Mouse (Mus musculus) heart, embryonic 11.5 days (tissue): ENCODE results near the gene Ddx24. TPM values are rescaled to one million over a fixed set of nuclear protein-coding genes. Genes with fewer than 3 reads are reported as not detected.

Source experiments
- ATAC-seq: fragments of 200-750 bp; cut with Nextera tagmentation; replicated peaks from 2 replicates; pipeline ENCODE4 v1.8.0; 2017; ENCODE audit warnings: moderate library complexity; ENCODE audit not compliant: insufficient number of reproducible peaks, low FRiP score, low TSS enrichment
- H3K27ac ChIP-seq: fragments of 300-500 bp; sonication (generic); 2 replicates; pipeline ENCODE4 v1.5.1; 2014; ENCODE audit warnings: mild to moderate bottlenecking, low read depth, low read length
- H3K27me3 ChIP-seq: fragments of 300-500 bp; sonication (generic); 2 replicates; pipeline ENCODE4 v1.6.1; 2014; ENCODE audit warnings: mild to moderate bottlenecking, low read length, mixed read lengths; ENCODE audit not compliant: control insufficient read depth, insufficient read depth
- H3K36me3 ChIP-seq: fragments of 300-500 bp; sonication (generic); 2 replicates; pipeline ENCODE4 v1.6.1; 2014; ENCODE audit warnings: mild to moderate bottlenecking, low read length, moderate library complexity, mixed read lengths; ENCODE audit not compliant: control insufficient read depth, insufficient read depth
- H3K4me1 ChIP-seq: fragments of 300-500 bp; sonication (generic); 2 replicates; pipeline ENCODE4 v1.6.1; 2014; ENCODE audit warnings: low read length; ENCODE audit not compliant: control insufficient read depth, insufficient read depth
- H3K4me2 ChIP-seq: fragments of 300-500 bp; sonication (generic); 2 replicates; pipeline ENCODE4 v1.6.1; 2014; ENCODE audit warnings: mild to moderate bottlenecking, moderate library complexity
- H3K4me3 ChIP-seq: fragments of 300-500 bp; sonication (generic); 2 replicates; pipeline ENCODE4 v1.5.1; 2014; ENCODE audit warnings: low read depth, low read length
- H3K9ac ChIP-seq: fragments of 300-500 bp; sonication (generic); 2 replicates; pipeline ENCODE4 v1.6.1; 2014; ENCODE audit warnings: mild to moderate bottlenecking, low read depth, low read length, moderate library complexity
- H3K9me3 ChIP-seq: fragments of 300-500 bp; sonication (generic); replicated peaks from 2 replicates; pipeline ENCODE4 v1.6.1; 2016; ENCODE audit warnings: low read length; ENCODE audit not compliant: control insufficient read depth
- WGBS: fragments of 180-500 bp; shearing (Covaris S2); extraction: QIAGEN DNeasy Blood & Tissue Kit; methylation state at CpG from one replicate; pipeline ENCODE4 v1.1.7; 2014; ENCODE audit not compliant: insufficient replicate concordance; 5-methylcytosine and 5-hydroxymethylcytosine counted together
- polyA plus RNA-seq: library from polyadenylated mRNA; unstranded; fragments of >200 nt; fragmentation: Nextera tagmentation; extraction: Ambion mirVana; gene quantifications from 2 replicates; pipeline ENCODE4 v1.2.1, GENCODE M21; 2014

The Ddx24 gene
- polyA plus RNA-seq, 1 experiment from 2014 or later: 74.2 TPM

GRCm38 (mm10) chr12:103376774-103377173 is 48.9 kb downstream of the Ddx24 start:
- H3K4me1 ChIP-seq: no peaks in the 10 kb centered on the region
- H3K36me3 ChIP-seq: no peaks in the 10 kb centered on the region
- H3K4me2 ChIP-seq: no peak overlapping the region
- no peaks in the 10 kb centered on the region for H3K9me3 ChIP-seq
- no peak overlapping the region for H3K4me3 ChIP-seq
- ATAC-seq: no peak
- WGBS: 54% methylated on average over 4 of the region's 4 CpGs
- H3K27ac ChIP-seq: no peak overlapping the region
- no peak overlapping the region for H3K9ac ChIP-seq
- no peaks in the 10 kb centered on the region for H3K27me3 ChIP-seq

DNA sequence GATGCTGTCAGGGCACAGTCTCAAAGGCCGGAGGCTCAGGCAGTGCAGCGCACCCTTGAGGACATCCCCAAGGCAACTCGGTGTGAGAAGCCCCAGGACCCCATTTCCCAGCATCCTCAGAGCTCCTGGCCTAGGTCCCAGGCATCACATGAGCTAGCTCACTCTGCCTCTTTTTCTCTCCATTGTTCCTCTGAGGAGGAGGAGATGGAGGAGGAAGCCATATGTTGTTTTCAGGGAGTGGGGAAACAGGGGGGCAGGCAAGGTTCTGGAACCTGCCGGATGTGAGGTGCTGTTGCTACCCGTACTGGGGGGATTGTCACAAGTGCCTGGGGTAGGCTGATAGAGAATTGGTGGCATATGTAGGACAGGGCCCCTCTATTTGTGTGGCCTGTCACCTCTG is 49.5 kb downstream of the Ddx24 start:
- no peak overlapping the region for H3K9ac ChIP-seq
- no peaks in the 10 kb centered on the region for H3K9me3 ChIP-seq
- no peak overlapping the region for H3K4me3 ChIP-seq
- H3K4me2 ChIP-seq: no peak overlapping the region
- no peaks in the 10 kb centered on the region for H3K4me1 ChIP-seq
- H3K27ac ChIP-seq: no peak overlapping the region
- ATAC-seq: no peak
- WGBS: 66% methylated on average over 5 of the region's 5 CpGs
- H3K27me3 ChIP-seq: no peaks in the 10 kb centered on the region
- H3K36me3 ChIP-seq: no peaks in the 10 kb centered on the region

GRCm38 (mm10) chr12:103373530-103374236 is 51.9 kb downstream of the Ddx24 start:
- Histone ChIP-seq H3K4me2 (no peak overlapping the region), H3K36me3 (no peaks in the 10 kb centered on the region), H3K9me3 (no peaks in the 10 kb centered on the region), H3K4me1 (no peaks in the 10 kb centered on the region), H3K4me3 (no peak overlapping the region), H3K27me3 (no peaks in the 10 kb centered on the region; the same call in 1 of the 2 replicates), H3K27ac (no peak overlapping the region), H3K9ac (no peak overlapping the region)
- WGBS: 44% methylated on average over 8 of the region's 8 CpGs
- peak; percentile 44; the same call in 1 of the 2 replicates for ATAC-seq

DNA sequence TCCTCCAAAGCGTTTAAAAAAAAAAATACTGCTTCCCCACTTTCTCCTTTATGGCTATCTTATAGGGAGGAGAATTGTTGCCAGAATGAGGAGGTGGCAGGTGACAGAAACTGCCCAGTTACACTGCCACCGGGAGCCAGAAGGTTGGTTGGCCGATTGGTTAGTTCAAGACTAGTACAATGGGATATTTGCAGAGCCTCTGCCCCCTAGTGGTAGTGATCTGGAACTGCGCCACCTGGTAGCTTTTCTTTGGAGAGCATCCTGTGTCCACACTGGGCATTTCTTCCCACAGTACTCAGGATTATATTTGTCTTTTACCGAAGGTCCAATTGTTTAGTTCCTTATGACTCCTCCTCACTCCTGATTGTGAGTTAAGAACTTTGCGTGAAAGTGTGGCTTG is 53.9 kb downstream of the Ddx24 start:
- Histone ChIP-seq H3K4me1 (peaks cover 7% of the 10 kb centered on the region), H3K9me3 (no peaks in the 10 kb centered on the region), H3K27ac (no peak overlapping the region), H3K4me2 (no peak overlapping the region), H3K9ac (no peak overlapping the region), H3K36me3 (no peaks in the 10 kb centered on the region), H3K27me3 (no peaks in the 10 kb centered on the region; the same call in 1 of the 2 replicates), H3K4me3 (no peak overlapping the region)
- WGBS: 28% methylated on average over 6 of the region's 6 CpGs
- no peak for ATAC-seq

GRCm38 (mm10) chr12:103370861-103371260 is 54.8 kb downstream of the Ddx24 start:
- H3K4me3 ChIP-seq: no peak overlapping the region
- peaks cover 7% of the 10 kb centered on the region for H3K4me1 ChIP-seq
- no peak for ATAC-seq
- no peak overlapping the region for H3K9ac ChIP-seq
- H3K27ac ChIP-seq: no peak overlapping the region
- H3K36me3 ChIP-seq: no peaks in the 10 kb centered on the region
- no peak overlapping the region for H3K4me2 ChIP-seq
- no peaks in the 10 kb centered on the region for H3K9me3 ChIP-seq
- no peaks in the 10 kb centered on the region; the same call in 1 of the 2 replicates for H3K27me3 ChIP-seq
- WGBS: 68% methylated on average over 4 of the region's 4 CpGs

GRCm38 (mm10) chr12:103368777-103369176 is 56.9 kb downstream of the Ddx24 start:
- H3K9ac ChIP-seq: no peak overlapping the region
- H3K9me3 ChIP-seq: no peaks in the 10 kb centered on the region
- H3K27me3 ChIP-seq: no peaks in the 10 kb centered on the region; the same call in 1 of the 2 replicates
- H3K4me1 ChIP-seq: peaks cover 7% of the 10 kb centered on the region
- ATAC-seq: no peak
- H3K27ac ChIP-seq: no peak overlapping the region
- H3K4me3 ChIP-seq: no peak overlapping the region
- WGBS: 66% methylated on average over 2 of the region's 2 CpGs
- no peaks in the 10 kb centered on the region for H3K36me3 ChIP-seq
- no peak overlapping the region for H3K4me2 ChIP-seq

- Histone ChIP-seq H3K27ac (no peak overlapping the region), H3K4me1 (peaks cover 7% of the 10 kb centered on the region), H3K36me3 (no peaks in the 10 kb centered on the region), H3K27me3 (no peaks in the 10 kb centered on the region; the same call in 1 of the 2 replicates), H3K4me2 (peak overlapping the region; percentile 56), H3K9ac (peak overlapping the region; percentile 46; the same call in 1 of the 2 replicates), H3K9me3 (no peaks in the 10 kb centered on the region), H3K4me3 (no peak overlapping the region)
- no peak for ATAC-seq
- whole genome bisulfite sequencing: 67% methylated on average over 7 of the region's 7 CpGs
Measured at GRCm38 (mm10) chr12:103368326-103368669, 57.3 kb downstream of the Ddx24 start.

- H3K4me2 ChIP-seq: peak overlapping the region; percentile 56
- H3K4me1 ChIP-seq: peaks cover 7% of the 10 kb centered on the region
- H3K4me3 ChIP-seq: no peak overlapping the region
- H3K9ac ChIP-seq: peak overlapping the region; percentile 46; the same call in 1 of the 2 replicates
- 0 out of 2 replicates have a peak, but pooled peaks have one; percentile 31 for ATAC-seq
- 14% methylated on average over 18 of the region's 18 CpGs for WGBS
- H3K9me3 ChIP-seq: no peaks in the 10 kb centered on the region
- H3K27ac ChIP-seq: no peak overlapping the region
- no peaks in the 10 kb centered on the region for H3K36me3 ChIP-seq
- no peaks in the 10 kb centered on the region; the same call in 1 of the 2 replicates for H3K27me3 ChIP-seq
Measured at GRCm38 (mm10) chr12:103367620-103368325, 57.9 kb downstream of the Ddx24 start.
